Mouse (Mus musculus): ENCODE results near the gene Ang2.
"Not testable (repeated sequence)": the region's sequence is repeated elsewhere in the genome, so short reads cannot be mapped to it uniquely, and the experiment has no call there.

Gene Ang2

GRCm38 (mm10) chr14:51199098-51200023 is at the start of gene Ang2:
TSS of gene Ang2 (minus strand) at chr14:51199148.
- no peak for DNase-seq

DNA sequence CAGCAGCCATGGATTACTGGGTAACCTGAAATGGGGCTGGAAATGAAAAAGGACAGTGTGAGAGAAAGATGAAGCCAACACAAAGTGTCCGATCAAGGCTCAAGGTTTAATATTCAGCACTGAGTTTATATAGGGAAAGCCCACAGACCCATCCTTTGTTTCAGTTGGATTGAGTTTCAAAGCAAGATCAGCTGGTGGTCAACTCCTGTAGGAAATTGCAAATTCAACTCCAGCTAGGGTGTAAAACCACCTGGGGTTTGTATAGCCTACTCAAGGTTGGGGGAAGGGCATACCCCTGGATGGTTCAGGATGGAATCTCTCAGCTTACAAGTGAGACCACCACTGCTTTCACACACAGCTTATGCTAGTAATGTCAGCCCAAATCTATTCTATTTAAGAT is 48.8 kb upstream of the Ang2 start:
- no peak for DNase-seq

- DNase-seq, result peak in 1 of 2 experiments; percentile 22
These were observed 42.0 kb upstream of the Ang2 start for GRCm38 (mm10) chr14:51240899-51241298.

DNA sequence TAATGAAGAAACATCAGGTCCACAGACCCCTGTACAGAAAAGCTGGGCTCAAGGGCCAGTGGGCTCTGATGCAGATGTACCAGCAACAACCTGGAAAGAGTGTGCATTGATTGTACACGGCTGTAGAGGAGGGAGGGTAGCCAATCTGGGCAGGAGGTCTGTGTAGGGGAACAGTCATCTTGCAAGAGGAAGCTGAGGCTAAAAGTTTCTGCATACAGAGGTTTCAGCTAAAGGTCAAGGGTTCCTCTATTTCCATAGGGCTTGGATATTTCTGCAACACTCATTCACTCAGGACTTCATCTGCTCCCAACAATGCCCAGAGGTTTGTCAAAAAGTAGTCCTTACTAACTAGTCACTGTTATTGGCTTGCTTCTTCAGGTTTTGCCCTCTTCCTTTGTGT is 38.5 kb upstream of the Ang2 start:
- not testable (repeated sequence) for DNase-seq

- DNase-seq, result not testable (repeated sequence)
These were observed 30.7 kb upstream of the Ang2 start for GRCm38 (mm10) chr14:51229657-51230056.

DNA sequence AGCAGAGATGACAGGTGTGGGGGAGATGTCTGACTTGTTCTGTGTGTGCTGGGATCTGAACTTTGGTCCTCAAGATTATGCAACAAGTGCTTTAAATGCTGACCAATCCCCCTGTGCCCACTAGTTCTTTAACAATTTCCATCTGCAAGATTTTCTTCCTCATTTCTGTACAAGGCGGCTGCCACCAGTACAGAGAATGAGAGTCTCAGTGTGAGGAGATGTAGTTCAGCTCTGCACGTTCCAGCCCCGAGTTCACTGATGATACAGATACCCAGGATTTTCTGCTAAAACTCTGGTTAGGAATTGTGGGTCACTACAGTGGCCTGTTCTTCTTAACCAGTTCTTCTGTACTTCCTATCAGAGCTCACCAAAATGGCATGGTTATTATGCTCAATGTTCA is 21.1 kb upstream of the Ang2 start:
- DNase-seq, result not testable (repeated sequence)

DNA sequence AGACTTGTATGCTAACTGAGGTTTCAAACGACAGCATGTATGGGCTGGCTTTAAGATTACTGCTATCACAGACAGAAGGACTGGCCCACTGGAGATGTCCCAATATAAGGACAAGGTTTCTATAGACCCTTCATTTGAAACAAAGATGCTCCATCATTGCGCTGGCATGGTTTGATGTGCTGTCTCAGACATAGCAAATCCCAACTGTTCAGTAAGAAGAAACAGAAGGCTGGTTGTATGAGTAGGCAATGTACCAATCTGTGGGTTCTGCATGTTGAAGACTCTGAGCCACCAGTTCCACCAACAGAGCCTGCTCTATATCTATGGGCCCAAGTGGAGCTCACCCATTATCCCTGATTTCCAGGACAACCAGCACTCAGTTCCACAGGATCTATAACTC is 4.2 kb upstream of the Ang2 start, which contains the start of gene Ear14:
Gene Ear14, plus strand, starts transcription at position 277 of the 400 bp plus-strand sequence.
- DNase-seq, result no peak

DNA sequence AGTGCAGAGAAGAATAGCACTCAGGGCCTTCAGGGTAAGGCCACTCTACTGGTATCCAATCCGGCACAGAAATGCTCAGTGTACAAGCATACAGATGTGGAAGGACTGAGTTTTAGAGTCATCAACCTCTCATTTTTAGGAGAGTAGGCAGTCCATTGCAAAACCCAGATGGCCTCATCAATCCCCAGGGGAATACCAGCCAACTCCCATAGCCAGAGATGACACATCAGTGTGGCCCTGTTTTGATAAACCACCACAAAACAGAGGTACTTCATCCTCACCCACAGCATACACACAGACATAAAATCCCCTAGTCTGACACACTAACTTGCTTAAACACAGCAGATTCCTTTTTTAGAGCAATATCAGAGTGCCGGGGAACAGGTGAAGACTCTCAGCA is 1.5 kb upstream of the Ang2 start:
- no peak for DNase-seq

DNA sequence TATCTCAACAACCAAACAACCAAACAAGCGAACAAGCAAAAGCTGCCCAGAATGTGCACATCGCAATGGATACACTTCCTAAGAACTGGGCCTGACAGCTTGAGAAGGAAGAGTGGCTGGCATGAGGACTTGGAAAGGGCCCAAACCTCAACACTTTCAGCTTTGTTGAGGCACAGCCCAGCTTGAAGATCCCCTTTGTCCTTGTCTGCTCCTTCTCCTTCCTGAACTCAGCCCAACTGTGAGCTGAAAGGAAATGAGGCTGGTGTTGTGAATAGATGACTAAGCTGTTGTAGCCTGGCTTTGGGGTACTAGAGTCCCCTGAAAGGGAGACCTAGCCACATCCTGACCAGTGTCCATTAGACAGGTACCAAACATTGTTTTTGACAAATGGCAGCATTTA is 1.1 kb upstream of the Ang2 start:
- DNase-seq, result no peak

- DNase-seq, result peak; percentile 33 to 40
These were observed 3.3 kb downstream of the Ang2 start for GRCm38 (mm10) chr14:51195681-51196080.

DNA sequence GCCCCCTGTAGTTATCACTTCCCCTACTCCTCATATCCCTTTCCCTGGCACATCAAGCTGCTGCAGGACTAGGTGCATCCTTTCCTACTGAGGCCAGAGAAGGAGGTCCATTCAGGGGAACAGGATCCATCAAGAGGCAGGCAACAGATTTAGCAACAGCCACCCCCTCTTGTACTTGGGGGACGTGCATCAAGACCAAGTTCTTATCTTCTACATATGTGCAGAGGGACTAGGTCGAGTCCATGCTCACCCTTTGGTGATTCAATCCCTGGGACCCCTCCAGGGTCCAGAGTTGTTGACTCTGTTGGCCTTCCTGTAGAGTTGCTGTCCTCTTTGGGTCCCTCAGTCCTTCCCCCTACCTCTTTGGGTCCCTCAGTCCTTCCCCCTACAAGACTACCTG is 17.9 kb downstream of the Ang2 start:
- not testable (repeated sequence) for DNase-seq

DNA sequence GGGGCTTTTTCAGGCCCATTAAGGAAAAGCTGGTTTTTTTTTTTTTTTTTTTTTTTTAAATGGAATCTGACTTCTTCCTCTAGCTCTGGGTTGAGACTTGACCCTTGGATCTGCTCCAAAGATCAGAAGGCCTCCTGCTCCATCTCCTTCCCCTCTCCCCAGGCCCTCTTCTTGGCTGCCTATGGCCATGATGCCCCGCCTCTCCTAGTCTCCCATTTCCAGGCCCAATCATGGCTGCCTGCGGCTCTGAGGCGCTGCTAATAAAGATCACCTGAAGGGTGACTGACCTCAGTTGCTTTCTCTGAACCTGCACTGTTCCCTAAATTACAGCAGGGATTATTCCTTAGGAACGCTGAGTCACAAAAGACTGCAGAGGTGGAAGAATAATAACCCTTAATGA is 25.1 kb downstream of the Ang2 start:
- DNase-seq, result no peak

- DNase-seq, result not testable (repeated sequence)
These were observed 26.0 kb downstream of the Ang2 start for GRCm38 (mm10) chr14:51172947-51173346.

- DNase-seq, result peak in 1 of 2 experiments; percentile 24
These were observed 26.7 kb downstream of the Ang2 start for GRCm38 (mm10) chr14:51172095-51172865.

GRCm38 (mm10) chr14:51166068-51166467 is 32.9 kb downstream of the Ang2 start:
- DNase-seq, result no peak

DNA sequence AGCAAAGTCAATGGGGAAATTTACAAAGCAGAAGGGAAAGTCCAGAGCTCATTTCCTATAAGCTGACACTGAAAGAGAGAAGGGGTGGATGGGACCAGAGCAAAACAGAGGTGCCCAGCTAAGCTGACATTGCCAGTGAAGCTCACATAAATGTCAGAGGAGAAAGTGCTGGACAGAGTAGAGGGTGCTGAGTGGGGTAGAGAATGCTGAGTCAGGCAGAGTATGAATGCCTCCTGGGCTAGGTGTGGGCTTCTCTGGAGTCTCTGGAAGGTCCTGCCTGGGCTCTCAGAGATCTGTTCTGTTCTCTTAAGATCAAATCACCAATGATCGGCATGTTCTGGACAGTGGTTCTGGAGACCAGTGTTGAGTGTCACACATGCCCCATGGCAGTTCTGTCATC is 33.5 kb downstream of the Ang2 start:
- no peak for DNase-seq

DNA sequence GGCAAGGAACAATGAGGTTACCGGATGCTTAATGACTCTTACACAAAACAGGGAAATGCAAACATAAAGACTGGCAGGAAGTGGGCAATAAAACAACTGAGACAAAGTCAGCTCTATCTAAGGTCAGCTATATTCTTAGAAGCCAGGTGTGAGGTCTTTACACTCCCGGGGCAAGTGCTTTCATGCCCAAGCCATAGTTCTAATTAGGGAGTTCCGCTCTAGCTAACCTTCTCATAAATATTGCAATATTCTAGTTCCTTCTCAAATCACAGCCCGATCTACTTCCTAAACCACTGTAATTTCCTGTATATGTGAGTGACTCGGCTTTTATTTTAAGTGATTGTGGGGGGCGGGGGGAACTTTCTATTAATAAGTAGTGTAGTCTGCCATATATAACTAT is 35.6 kb downstream of the Ang2 start:
- not testable (repeated sequence) for DNase-seq

GRCm38 (mm10) chr14:51161976-51162375 is 37.0 kb downstream of the Ang2 start, which contains the start of gene Rnase2b:
TSS of gene Rnase2b (plus strand) at chr14:51162260.
- peak in 1 of 2 experiments; percentile 26 for DNase-seq

DNA sequence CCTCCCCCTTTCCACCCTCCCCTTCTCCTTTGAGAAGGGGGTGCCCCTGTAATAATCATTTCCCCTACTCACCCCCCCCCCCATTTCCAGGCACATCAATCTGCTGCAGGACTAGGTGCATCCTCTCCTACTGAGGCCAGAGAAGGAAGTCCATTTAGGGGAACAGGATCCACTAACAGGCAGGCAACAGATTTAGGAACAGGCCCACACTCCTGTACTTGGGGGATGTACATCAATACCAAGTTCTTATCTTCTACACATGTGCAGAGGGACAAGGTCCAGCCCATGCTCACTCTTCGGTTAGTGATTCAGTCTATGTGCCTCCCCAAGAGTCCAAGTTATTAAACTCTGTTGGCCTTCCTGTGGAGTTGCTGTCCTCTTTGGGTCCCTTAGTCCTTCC is 41.9 kb downstream of the Ang2 start:
- no peak for DNase-seq

- no peak for DNase-seq
These were observed 42.2 kb downstream of the Ang2 start for GRCm38 (mm10) chr14:51156736-51157068.

DNA sequence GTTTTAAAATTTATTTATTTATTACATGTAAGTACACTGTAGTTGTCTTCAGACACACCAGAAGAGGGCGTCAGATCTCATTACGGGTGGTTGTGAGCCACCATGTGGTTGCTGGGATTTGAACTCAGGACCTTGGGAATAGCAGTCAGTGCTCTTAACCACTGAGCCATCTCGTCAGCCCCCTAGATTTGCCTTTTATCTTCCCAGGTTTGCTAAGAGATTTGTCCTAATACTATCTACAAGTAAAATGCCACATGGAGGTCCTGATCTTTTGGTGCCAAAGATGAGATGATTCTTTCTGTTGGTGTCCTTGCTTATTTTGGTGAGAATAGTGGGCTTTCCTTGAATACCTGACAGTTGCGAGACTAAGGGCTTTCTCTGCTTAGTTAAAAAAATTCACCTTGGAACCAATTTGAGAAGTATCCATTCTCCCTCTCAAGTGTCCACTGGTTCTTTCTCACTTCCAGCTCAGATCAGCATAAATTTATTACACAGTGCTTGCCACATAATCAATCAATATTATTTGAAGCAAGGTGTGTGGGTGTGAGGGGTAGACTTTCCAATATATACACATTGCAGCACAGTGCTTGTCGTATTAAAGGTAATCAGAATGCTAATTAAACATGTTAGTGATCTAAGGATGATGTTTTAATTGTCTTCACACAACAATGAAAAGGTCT is 42.8 kb downstream of the Ang2 start:
- DNase-seq, result no peak

DNA sequence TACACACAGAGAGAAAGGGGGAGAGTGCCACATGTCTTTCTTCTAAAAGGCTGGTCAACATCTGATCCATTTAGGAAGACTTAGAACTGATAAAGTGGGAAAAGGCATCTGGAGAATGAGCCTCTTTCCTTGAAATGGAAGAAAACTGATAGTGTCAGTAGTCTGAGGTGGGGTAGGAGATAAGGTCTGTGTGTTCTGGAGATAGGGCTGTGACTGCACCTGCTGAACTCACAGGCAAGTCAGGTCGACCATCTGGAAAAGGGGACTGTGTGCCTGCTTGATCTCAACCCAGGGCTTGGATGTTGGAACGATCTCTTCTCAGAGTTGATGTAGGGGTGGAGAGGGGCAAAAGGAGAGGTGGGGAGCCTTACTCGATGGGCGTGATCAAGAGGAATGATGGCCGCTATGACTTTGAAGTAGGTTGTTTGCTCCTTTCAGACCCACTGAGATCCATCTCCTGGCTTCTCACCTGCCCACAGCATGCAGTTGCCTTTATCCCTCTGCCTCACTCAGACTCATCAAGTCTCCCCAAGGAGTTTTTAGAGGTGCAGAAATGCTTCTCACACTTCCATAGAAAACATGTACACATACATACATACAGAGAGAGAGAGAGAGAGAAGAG is 46.6 kb downstream of the Ang2 start:
- DNase-seq, result no peak
